Mouse (Mus musculus): ENCODE measurements around the gene Vmn2r124. TPM values are rescaled to one million over a fixed set of nuclear protein-coding genes. Genes with fewer than 3 reads are reported as not detected.
"Not testable (repeated sequence)": the region's sequence is repeated elsewhere in the genome, so short reads cannot be mapped to it uniquely, and the experiment has no call there.

Vmn2r124 gene
- polyA plus RNA-seq (2015; fragmentation: Nextera tagmentation; extraction: Ambion mirVana): not detected in 2 replicates

GRCm38 (mm10) chr17:18049124-18049523 is at the start of gene Vmn2r124:
Vmn2r124 (plus strand) TSS chr17:18049424.
- Histone ChIP-seq H3K27me3 (replicated peaks) (no peaks in the 10 kb centered on the region), H3K9ac (no peak within 1 kb of the TSS), H3K4me3 (replicated peaks) (no peak within 1 kb of the TSS), H3K36me3 (no peaks in the 10 kb centered on the region), H3K27ac (no peak within 1 kb of the TSS), H3K4me1 (no peaks in the 10 kb centered on the region), H3K9me3 (no peaks in the 10 kb centered on the region), H3K4me2 (no peak within 1 kb of the TSS)
- 48% methylated on average over 2 of the region's 2 CpGs for WGBS
- no peak for ATAC-seq (ENCODE audit: insufficient read depth, low FRiP score, low read depth)

DNA sequence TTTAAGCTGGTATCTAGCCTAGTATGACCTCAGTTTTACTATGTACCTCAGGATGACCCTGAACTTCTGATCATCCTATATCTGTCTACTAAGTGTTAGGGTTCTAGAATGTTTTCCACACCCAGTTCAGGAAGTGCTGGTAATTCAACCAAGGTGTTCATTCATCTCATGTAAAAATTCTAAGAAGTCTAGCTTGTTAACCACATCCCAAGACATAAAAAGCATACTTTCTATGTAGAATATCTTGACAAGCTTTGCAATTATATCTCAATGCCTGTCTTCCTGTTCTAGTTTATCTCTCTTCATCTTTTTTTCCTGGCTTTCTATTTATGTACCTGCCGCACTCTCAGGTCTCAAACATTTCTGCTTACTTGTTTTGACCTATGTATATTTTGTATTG is 44.5 kb upstream of the Vmn2r124 start:
- H3K36me3 ChIP-seq: no peaks in the 10 kb centered on the region
- no peak overlapping the region for H3K4me2 ChIP-seq
- no peak overlapping the region for H3K9ac ChIP-seq
- no peaks in the 10 kb centered on the region for H3K27me3 ChIP-seq (replicated peaks)
- H3K4me1 ChIP-seq: no peaks in the 10 kb centered on the region
- no peak overlapping the region for H3K4me3 ChIP-seq (replicated peaks)
- WGBS: 95% methylated on average over 1 of the region's 1 CpGs
- no peak overlapping the region for H3K27ac ChIP-seq
- H3K9me3 ChIP-seq: no peaks in the 10 kb centered on the region
- no peak for ATAC-seq (ENCODE audit: insufficient read depth, low FRiP score, low read depth)

DNA sequence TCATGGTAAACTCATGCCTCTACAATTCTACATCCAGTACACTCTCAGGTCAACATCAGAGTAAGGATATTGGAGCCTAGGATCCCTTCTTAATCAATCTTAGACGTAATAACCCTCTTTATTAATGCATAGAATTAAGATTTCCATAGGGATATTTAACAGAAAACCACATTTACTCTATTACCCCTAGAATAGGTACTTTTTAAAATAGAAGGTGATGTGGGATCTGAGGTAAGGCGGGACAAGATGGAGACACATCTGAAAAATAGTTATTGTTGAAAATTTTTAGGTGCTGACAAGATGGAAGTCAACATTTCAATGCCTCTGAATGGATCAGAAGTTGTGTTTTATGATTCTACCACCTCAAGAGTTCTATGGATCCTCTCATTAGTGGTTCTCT is 27.8 kb upstream of the Vmn2r124 start, which contains the start of gene Fpr-rs4:
Gene Fpr-rs4, plus strand, starts transcription at position 301 of the 400 bp plus-strand sequence.
- H3K36me3 ChIP-seq: no peaks in the 10 kb centered on the region

GRCm38 (mm10) chr17:18084716-18085115 is 35.5 kb downstream of the Vmn2r124 start, which contains the start of gene Vmn2r91:
Vmn2r91 (plus strand) TSS chr17:18085016.
- H3K27me3 ChIP-seq (replicated peaks); H3K9ac ChIP-seq; H3K27ac ChIP-seq; H3K4me3 ChIP-seq (replicated peaks); H3K36me3 ChIP-seq; H3K4me1 ChIP-seq; H3K9me3 ChIP-seq; H3K4me2 ChIP-seq; ATAC-seq (ENCODE audit: insufficient read depth, low FRiP score, low read depth): not testable (repeated sequence)

More for the DNA sequence above, 27.8 kb upstream of the Vmn2r124 start, which contains the start of gene Fpr-rs4:
- Histone ChIP-seq H3K27ac (no peak within 1 kb of the TSS), H3K9me3 (no peaks in the 10 kb centered on the region), H3K27me3 (replicated peaks) (no peaks in the 10 kb centered on the region), H3K4me2 (no peak within 1 kb of the TSS), H3K4me1 (no peaks in the 10 kb centered on the region), H3K4me3 (replicated peaks) (no peak within 1 kb of the TSS), H3K9ac (no peak within 1 kb of the TSS)
- no peak for ATAC-seq (ENCODE audit: insufficient read depth, low FRiP score, low read depth)
- WGBS: 52% methylated on average over 2 of the region's 2 CpGs

GRCm38 (mm10) chr17:18095626-18096025 is 46.4 kb downstream of the Vmn2r124 start:
- 57% methylated on average over 1 of the region's 1 CpGs for WGBS
- H3K9me3 ChIP-seq; H3K36me3 ChIP-seq; H3K4me3 ChIP-seq (replicated peaks); H3K4me1 ChIP-seq; H3K27me3 ChIP-seq (replicated peaks); H3K9ac ChIP-seq; H3K4me2 ChIP-seq; ATAC-seq (ENCODE audit: insufficient read depth, low FRiP score, low read depth); H3K27ac ChIP-seq: not testable (repeated sequence)

- H3K27ac ChIP-seq; H3K9me3 ChIP-seq; H3K27me3 ChIP-seq (replicated peaks); H3K9ac ChIP-seq; H3K4me3 ChIP-seq (replicated peaks); H3K36me3 ChIP-seq; H3K4me1 ChIP-seq; ATAC-seq (ENCODE audit: insufficient read depth, low FRiP score, low read depth); H3K4me2 ChIP-seq: not testable (repeated sequence)
- WGBS: 82% methylated on average over 3 of the region's 3 CpGs
Observed at GRCm38 (mm10) chr17:18102265-18102664, 53.0 kb downstream of the Vmn2r124 start.

Other genes with a start within 250 kb of the Vmn2r124 start
- gene Spaca6, start 222.3 kb upstream of the Vmn2r124 start, polyA plus RNA-seq (2015; fragmentation: Nextera tagmentation; extraction: Ambion mirVana): 29.6 and 35.7 TPM in 2 replicates
- 1.1 and 1.2 TPM in 2 replicates for gene Has1, start 194.2 kb upstream of the Vmn2r124 start, polyA plus RNA-seq (2015; fragmentation: Nextera tagmentation; extraction: Ambion mirVana)
- gene Fpr1, start 165.5 kb upstream of the Vmn2r124 start, polyA plus RNA-seq (2015; fragmentation: Nextera tagmentation; extraction: Ambion mirVana): 2.0 and 2.1 TPM in 2 replicates
- 2.0 and 2.5 TPM in 2 replicates for gene Fpr2, start 161.6 kb upstream of the Vmn2r124 start, polyA plus RNA-seq (2015; fragmentation: Nextera tagmentation; extraction: Ambion mirVana)
- not detected in 2 replicates for gene Fpr3, start 161.6 kb upstream of the Vmn2r124 start, polyA plus RNA-seq (2015; fragmentation: Nextera tagmentation; extraction: Ambion mirVana)
- gene Fpr-rs4, start 27.7 kb upstream of the Vmn2r124 start, polyA plus RNA-seq (2015; fragmentation: Nextera tagmentation; extraction: Ambion mirVana): not detected in 2 replicates
- not detected in 2 replicates for gene Vmn2r91, start 35.6 kb downstream of the Vmn2r124 start, polyA plus RNA-seq (2015; fragmentation: Nextera tagmentation; extraction: Ambion mirVana)
- gene Vmn2r92, start 102.5 kb downstream of the Vmn2r124 start, polyA plus RNA-seq (2015; fragmentation: Nextera tagmentation; extraction: Ambion mirVana): not detected in 2 replicates
- not detected in 2 replicates for gene Vmn2r94, start 228.3 kb downstream of the Vmn2r124 start, polyA plus RNA-seq (2015; fragmentation: Nextera tagmentation; extraction: Ambion mirVana)
- gene Vmn2r93, start 248.7 kb downstream of the Vmn2r124 start, polyA plus RNA-seq (2015; fragmentation: Nextera tagmentation; extraction: Ambion mirVana): not detected in 2 replicates